ENCODE assay signal across 9 mouse cellular contexts in the genomic region with DNA sequence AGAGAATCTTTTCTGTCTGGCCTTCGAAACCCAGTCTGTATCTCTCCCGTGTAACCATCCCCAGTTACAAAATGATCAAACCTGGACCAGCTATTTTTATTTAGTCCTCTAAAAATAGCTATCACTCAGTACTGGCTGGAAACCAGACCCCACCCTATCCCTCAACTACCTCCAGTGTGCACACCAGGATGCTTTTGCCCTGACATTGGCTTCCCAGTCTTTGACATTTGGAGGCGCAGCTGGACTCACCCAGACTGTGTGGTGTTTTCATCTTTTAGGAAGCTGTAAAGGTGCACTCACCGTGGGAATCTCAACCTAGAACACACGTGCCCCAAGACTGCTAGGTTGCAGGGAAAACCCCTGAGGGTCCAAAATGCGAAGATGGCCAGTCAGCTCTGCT. TPM values are rescaled to one million over a fixed set of nuclear protein-coding genes. Genes with fewer than 3 reads are reported as not detected.
DNase-seq lines count a peak whose midpoint lies in the region; ATAC-seq and TF ChIP-seq lines count a peak whose summit lies in the region.
"Had no signal": no experiment of that assay in that cellular context is flagged by ENCODE, and none has a peak within 500 bp of the region (broad histone marks: within the 10 kb centered on the region; RNA-seq: fewer than 3 reads in every experiment).

No protein-coding gene starts in this region.

- H3K9me3 ChIP-seq in heart, embryonic 10.5 days = no peaks in the 10 kb centered on the region
- H3K9me3 ChIP-seq in ES-Bruce4 (replicated peaks; ENCODE audit: control insufficient read depth, insufficient read depth, low read length, poor library complexity, severe bottlenecking) = no peaks in the 10 kb centered on the region
- no peaks in the 10 kb centered on the region for H3K9me3 ChIP-seq in midbrain, embryonic 11.5 days (ENCODE audit: control insufficient read depth, low read length)

- TF ChIP-seq CTCF in ES-Bruce4 (IDR thresholded peaks at IDR 0.05; ENCODE audit: low read depth, low read length) = no peak

- H3K36me3 ChIP-seq in heart, embryonic 10.5 days = no peaks in the 10 kb centered on the region
- no peaks in the 10 kb centered on the region for H3K36me3 ChIP-seq in ES-Bruce4 (ENCODE audit: control insufficient read depth, insufficient read depth, low read length, poor library complexity, severe bottlenecking)
- H3K36me3 ChIP-seq in midbrain, embryonic 11.5 days (ENCODE audit: control insufficient read depth, insufficient read depth, low read length) = no peaks in the 10 kb centered on the region

- 18% methylated on average over 6 of the region's 6 CpGs for WGBS in heart, embryonic 10.5 days
- 39% methylated on average over 6 of the region's 6 CpGs for WGBS in midbrain, embryonic 11.5 days

- H3K27ac ChIP-seq in heart, embryonic 10.5 days = peak overlapping the region; percentile 87
- H3K27ac ChIP-seq in ES-Bruce4 (ENCODE audit: insufficient read depth, low read length) = no peak overlapping the region
- no peak overlapping the region for H3K27ac ChIP-seq in midbrain, embryonic 11.5 days (ENCODE audit: low read depth, low read length)

- no peak for ATAC-seq in midbrain, embryonic 11.5 days (ENCODE audit: low FRiP score)
- no peak for ATAC-seq in erythroblast, adult 5-6 weeks (replicated peaks; ENCODE audit: low FRiP score, poor library complexity, severe bottlenecking)

- H3K4me1 ChIP-seq in heart, embryonic 10.5 days = peaks cover 12% of the 10 kb centered on the region
- peaks cover 3% of the 10 kb centered on the region for H3K4me1 ChIP-seq in ES-Bruce4 (ENCODE audit: control insufficient read depth, insufficient read depth, low read length)
- no peaks in the 10 kb centered on the region; the same call in 1 of the 2 replicates for H3K4me1 ChIP-seq in midbrain, embryonic 11.5 days (ENCODE audit: control insufficient read depth, insufficient read depth, low read length)

- no peak for TF ChIP-seq EP300 in ES-Bruce4 (IDR thresholded peaks at IDR 0.05; ENCODE audit: insufficient read depth, low read depth, low read length)

- H3K4me3 ChIP-seq in heart, embryonic 10.5 days = peak overlapping the region; percentile 87
- H3K4me3 ChIP-seq in ES-Bruce4 (ENCODE audit: low read depth, low read length) = peak overlapping the region; percentile 50; the same call in 1 of the 2 replicates
- peak overlapping the region; percentile 55 for H3K4me3 ChIP-seq in midbrain, embryonic 11.5 days (ENCODE audit: low read depth, low read length)

- H3K4me2 ChIP-seq in midbrain, embryonic 11.5 days = peak overlapping the region; percentile 94

- H3K9ac ChIP-seq in ES-Bruce4 (ENCODE audit: low read depth, poor library complexity, severe bottlenecking) = no peak overlapping the region
- 0 out of 2 replicates have a peak overlapping the region, but pooled peaks have one; percentile 78 for H3K9ac ChIP-seq in midbrain, embryonic 11.5 days (ENCODE audit: low read length)

- no peak for DNase-seq in heart, embryonic 10.5 days (ENCODE audit: low spot score)
- DNase-seq in heart, postnatal 4 days = no peak
- DNase-seq in heart, postnatal 10 days = peak; percentile 7 to 17
- peak; percentile 85 for DNase-seq in midbrain, embryonic 11.5 days (ENCODE audit: low spot score, missing footprints)
- no peak for DNase-seq in urinary bladder, postnatal 10 days (ENCODE audit: low spot score)
- DNase-seq in natural killer cell, adult 2 months (ENCODE audit: low spot score in 2 of 2) = no peak

- TF ChIP-seq POLR2A in ES-Bruce4 (IDR thresholded peaks at IDR 0.05; ENCODE audit: insufficient read depth, low read length) = no peak

- intact Hi-C loops in heart, postnatal 10 days (cut with DNase I) = loop anchor here (10.0 kb wide), 2 partner anchors 302 to 392 kb away; no protein-coding TSS in a partner anchor

- H3K27me3 ChIP-seq in heart, embryonic 10.5 days (ENCODE audit: insufficient read depth, poor library complexity, severe bottlenecking) = no peaks in the 10 kb centered on the region
- peaks cover 5% of the 10 kb centered on the region for H3K27me3 ChIP-seq in ES-Bruce4 (ENCODE audit: control insufficient read depth, insufficient read depth, low read length, poor library complexity, severe bottlenecking)
- H3K27me3 ChIP-seq in midbrain, embryonic 11.5 days (ENCODE audit: control insufficient read depth, insufficient read depth, low read length) = peaks cover 3% of the 10 kb centered on the region; the same call in 1 of the 2 replicates

RNA-seq across cellular contexts. Expression of gene Fras1, which starts 0.6 kb away (rescaled TPM):
- polyA plus RNA-seq in heart, embryonic 10.5 days (2016; fragmentation: Nextera tagmentation; extraction: Ambion mirVana) = 18.7 and 26.9 TPM in 2 replicates
- total RNA-seq in heart, postnatal 4 days (2021) = 10 to 100 TPM; 20.9 to 27.2 TPM
- 6.9 and 8.8 TPM in 2 replicates for polyA plus RNA-seq in ES-Bruce4 (2011; ENCODE audit: insufficient read depth, insufficient read length, low read depth, missing spikeins)
- 1 to 10 TPM; 6.5 to 6.8 TPM for total RNA-seq in heart, postnatal 10 days (2021)
- 5.3 and 6.2 TPM in 2 replicates for polyA plus RNA-seq in midbrain, embryonic 11.5 days (2014; fragmentation: Nextera tagmentation; extraction: Ambion mirVana)
- total RNA-seq in erythroblast, adult 5-6 weeks (2015; ENCODE audit: low replicate concordance) = not detected in 2 replicates
- total RNA-seq in erythroblast, adult 5-6 weeks (2017; ENCODE audit: low replicate concordance) = 0.17 TPM in 1 of 2 replicates, not detected in the other
- total RNA-seq: neutrophil, adult 5-6 weeks had no signal

Comparison
In these comparisons a context has a peak if more than half of its experiments do, and no peak if none do; other contexts are left out.
1. DNase-seq: peak in heart, postnatal 10 days (2 of 2) and midbrain, embryonic 11.5 days (single experiment); none in heart, embryonic 10.5 days (single experiment), heart, postnatal 4 days (single experiment), urinary bladder, postnatal 10 days (single experiment) and natural killer cell, adult 2 months (0 of 2).
2. RNA of gene Fras1, which starts 0.6 kb away (total RNA-seq): 20.9 to 27.2 TPM in heart, postnatal 4 days and 6.5 to 6.8 TPM in heart, postnatal 10 days; 0.17 TPM in erythroblast, adult 5-6 weeks; every median in the first group is over 4 times any median in the second.
3. Peak in every context shown above with its lines, with median percentiles within 50 percentile points of each other: H3K4me3 ChIP-seq.